Mouse (Mus musculus) regulatory T cell (primary cell): ENCODE measurements around the gene Hoxa6.

Experiments
- in situ Hi-C: fragments of 300-600 bp; cut with MboI, MseI; formaldehyde crosslinking; loops from one replicate; pipeline ENCODE4 v1.15.1; 2025; ENCODE audit warnings: high pct_unique_total_duplicates

Hoxa6 gene

DNA sequence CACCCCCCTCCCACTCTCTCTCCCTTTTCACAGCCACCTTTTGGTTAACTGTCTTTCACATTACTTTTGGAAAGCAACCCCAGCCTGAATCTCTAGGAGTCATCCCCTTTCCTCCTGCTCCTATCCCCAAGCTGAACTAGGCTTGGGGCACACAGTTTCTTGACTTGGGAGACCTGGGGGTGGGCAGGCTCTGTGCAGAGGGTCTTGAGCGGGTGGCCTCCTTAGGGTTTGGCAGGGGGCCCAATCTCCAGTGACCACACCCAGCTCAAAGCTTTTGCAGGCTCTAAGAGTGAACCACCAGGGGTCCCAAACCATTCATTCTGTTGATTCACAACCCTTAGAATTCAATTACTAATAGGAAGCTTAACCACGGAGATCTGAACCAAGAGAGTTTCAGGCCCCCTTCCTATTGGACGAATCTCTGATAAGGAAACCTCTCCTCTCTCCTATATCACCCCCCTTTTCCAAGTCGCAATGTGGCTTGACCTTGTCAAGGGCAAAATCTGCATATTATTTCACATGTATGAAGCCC, 34.3 kb upstream of the Hoxa6 start:
- in situ Hi-C loops = loop anchor here (10.0 kb wide), 1 partner anchor 1068 kb away; no protein-coding TSS in a partner anchor

DNA sequence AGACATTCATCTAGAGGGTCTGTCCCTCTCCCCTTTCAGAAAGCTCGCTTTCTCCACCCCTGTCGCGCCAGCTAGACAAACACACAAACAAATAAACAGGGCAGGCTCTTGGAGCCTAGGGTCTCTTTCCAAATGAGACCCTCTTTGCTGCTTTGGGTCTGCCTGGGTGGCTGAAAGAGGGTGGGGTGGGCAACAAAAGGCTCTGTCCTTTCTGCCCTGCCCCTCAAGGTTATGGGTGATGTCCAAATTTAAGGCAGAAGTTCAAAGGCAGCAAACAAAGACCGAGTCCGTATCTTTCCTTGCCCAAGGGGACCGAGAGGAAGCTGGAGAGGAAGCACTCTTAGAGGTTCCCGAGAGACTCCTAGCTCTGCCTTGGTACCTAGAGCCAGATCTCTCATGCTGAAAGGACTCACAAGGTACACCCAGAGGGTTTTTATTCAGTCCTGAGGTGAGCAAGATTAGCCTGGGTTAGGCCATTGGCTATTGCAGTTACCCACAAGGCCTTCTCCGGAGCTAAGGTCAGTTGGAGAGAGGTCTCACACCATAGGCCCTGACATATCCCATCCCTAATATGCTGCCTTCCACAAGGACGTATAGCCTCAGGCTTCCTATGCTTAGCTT, 32.6 kb upstream of the Hoxa6 start:
- in situ Hi-C loops = loop anchor here (10.0 kb wide), 1 partner anchor 1066 kb away; no protein-coding TSS in a partner anchor

DNA sequence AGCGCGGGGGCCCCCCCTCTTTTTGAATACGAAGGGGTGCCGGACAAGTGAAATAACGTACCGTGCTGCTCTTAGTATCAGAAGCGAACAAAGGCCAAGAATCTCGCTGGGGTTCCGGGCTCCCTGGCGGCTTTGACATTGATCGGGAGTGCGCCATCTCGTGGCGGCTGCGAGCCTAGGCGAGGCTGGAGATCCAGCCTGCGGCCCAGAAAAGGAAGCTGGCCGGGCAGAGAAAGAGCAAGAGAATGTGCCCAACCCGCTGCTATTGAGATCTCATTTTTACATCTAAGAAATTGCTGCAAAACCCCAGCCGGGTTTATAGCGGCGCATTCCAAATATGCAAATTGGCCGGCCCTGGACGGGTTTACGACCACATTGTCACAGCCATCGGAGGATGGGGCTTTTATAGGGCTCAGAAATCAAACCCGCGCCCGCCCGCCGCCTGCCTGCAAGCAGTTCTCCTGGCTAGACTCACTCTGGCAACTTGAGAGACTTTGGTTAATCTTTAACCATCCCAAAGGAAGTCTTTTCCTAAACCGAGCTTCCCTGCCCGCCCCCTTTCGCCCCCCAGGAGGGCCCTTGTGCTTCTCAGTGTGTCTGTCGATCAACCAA, 32.0 kb upstream of the Hoxa6 start, which contains the start of gene Hoxa10:
Hoxa10 (minus strand) TSS at position 466 of the 612 bp plus-strand sequence.
- in situ Hi-C loops = loop anchor here (10.0 kb wide), 1 partner anchor 1066 kb away; no protein-coding TSS in a partner anchor

DNA sequence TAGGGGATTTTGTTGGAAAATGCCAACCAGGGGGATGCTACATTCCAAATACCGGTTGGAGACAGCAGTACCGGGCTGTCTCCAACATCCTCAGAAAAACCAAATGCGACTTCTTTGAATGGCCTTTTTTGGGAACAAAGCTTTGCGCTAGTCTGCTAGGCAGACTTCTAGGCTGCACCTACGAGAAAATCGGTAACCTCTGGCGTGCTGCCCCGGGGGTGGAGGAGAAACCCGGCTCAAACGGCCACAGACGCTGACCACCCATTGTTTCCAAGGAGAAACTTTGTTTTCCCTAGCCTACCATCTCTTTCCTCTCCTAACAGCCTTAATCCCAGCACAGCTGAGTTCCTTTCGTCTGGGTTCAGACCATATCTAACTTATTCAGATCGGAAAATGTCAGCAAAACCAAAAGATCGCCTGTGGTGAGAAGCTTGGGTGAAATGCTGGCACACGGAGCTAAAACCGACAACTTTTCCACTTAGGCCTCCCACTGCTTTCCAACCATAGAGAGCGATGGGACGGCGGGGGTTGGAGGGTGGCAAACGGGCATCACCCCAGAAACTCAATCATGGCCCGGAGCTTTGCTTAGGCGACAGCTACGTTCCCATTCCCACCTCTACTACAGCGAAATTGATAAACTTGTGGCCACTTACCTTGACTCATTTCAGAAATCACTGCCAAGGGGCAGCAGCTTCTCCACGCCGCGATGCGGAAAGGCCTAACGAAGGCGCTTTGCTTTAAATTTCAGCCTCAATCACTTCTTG, 31.3 kb upstream of the Hoxa6 start:
- in situ Hi-C loops = loop anchor here (10.0 kb wide), 1 partner anchor 1065 kb away; no protein-coding TSS in a partner anchor

DNA sequence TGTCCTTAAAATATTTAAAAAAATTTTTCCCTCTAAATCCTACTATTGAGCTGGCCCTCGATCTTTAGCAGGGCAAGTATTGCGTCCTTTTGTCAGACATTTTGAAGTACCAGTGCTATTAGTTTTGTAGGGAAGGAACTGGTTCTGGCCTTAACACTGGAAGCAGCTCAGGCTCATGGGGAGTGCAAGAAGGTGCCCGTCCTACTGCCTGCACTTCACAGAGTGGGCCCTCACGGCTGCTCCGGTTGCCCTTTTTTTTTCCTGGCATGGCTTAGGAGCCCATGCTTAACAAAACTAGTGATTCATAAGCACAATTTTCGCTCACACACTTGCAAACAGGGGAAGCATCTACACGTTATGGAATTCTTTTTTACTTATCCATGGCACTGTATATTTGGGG, 30.5 kb upstream of the Hoxa6 start:
- in situ Hi-C loops = no loop called here

DNA sequence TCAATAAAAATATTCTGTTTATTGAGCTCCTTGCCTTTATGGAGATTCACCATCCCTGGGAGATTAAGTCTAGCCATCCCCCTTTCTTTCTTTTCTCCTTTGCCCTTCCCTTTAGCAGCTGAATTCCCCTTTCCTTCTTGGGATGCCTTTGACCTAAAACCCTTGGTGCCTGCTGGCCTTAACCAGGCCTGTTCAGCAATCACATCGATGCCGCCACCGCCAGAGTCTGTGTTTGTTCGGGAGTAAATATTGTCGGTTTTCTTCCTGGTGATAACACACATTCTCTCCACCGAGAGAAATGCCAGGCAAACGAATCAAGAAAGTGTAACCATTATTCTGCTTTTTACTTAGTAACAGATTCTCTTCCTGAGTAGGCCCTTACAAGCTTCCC, 29.6 kb upstream of the Hoxa6 start:
- in situ Hi-C loops = no loop called here

DNA sequence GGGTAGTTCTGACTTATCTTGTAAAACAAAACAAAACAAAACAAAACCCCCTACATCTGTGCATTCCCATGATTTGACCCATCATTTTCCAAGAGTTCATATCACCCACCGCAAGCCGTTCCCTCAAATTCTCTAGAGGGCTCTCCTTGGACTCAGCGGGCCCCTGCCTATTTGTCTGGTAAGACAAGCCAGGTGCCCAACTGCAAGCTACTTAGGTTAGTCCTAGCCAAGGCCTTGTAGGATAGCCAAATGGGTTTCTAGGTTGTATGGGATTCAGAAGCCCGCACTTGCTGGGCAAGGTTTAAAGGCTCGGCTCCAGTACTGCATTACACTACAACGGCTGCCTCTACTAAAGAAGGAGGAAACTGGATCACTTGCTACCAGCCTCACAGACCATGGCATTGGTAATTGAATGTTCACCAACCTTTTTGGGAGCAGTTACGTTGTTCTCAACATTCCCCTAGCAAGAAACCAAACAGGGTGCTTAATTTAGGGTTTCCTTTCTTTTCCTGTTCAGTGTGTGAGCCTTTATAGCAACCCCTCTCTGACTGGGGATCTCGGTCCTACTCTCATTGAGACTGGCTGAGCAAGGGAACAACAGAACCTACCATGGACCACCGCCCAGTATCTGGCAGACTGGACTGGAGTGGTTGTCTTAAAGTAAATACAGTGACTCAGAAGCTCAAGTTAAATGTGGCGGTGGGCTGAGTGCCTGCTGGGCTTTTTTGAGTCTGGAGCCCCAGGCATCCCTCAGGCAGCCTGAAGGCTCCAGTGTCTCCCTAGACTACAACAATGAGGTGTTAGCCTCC, 29.0 kb upstream of the Hoxa6 start:
- in situ Hi-C loops = no loop called here

DNA sequence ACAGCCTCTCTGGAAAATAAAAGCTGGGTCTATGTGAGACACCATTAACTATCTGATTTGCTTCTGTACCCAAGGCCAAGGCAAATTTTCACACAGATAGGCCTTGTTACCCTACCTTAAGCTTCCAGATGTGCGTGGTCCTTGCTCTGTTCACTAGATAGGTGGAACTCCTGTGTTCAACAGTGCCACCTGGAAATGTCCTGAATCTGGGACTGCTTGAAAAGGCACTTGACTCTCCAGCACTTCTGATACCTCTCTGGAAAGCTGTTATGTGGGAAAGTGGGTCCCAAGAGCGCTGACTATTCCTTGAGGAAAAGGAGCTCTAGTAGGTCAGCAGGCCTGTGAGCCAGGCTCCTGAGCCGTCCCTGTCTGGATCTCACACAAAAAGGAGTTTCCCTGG, 28.3 kb upstream of the Hoxa6 start:
- in situ Hi-C loops = no loop called here

DNA sequence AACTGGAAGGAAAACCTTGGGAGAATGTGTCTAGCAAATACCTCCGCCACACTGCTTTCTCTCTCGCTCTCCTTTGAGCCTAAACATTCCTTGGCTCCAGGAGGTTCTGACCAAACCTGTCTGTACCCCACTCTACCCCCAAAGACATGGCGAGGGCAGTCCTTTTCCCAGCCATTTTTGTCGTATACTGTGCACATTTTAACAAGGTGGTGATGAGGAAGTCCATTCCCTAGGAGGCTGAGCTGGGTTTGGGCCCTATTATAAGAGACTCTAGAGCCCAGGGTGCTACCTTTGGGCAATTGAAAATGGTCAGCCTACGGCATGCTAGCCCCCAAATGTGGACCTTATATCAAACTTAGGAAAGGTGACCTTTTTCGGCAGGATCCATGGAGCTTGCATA, 27.3 kb upstream of the Hoxa6 start:
- in situ Hi-C loops = no loop called here

DNA sequence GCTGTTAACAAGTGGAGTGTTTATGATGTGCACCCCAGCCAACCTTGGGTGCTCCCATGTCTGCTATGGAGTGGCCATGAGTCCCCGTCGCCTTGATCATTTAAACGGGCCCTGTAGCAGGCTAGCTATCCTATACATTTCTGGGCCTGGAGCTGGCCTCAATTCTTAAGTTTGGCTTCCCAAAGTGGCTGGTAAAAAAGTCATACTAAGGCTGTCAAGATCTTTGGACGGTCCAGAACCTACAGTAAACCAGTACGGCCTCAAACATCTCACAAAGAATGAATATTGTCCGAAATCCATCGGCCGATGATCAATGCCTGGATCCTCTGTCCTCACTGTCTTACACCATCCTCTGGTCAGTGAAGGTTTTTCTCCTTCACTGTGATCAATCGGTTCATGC, 26.7 kb upstream of the Hoxa6 start:
- in situ Hi-C loops = no loop called here

DNA sequence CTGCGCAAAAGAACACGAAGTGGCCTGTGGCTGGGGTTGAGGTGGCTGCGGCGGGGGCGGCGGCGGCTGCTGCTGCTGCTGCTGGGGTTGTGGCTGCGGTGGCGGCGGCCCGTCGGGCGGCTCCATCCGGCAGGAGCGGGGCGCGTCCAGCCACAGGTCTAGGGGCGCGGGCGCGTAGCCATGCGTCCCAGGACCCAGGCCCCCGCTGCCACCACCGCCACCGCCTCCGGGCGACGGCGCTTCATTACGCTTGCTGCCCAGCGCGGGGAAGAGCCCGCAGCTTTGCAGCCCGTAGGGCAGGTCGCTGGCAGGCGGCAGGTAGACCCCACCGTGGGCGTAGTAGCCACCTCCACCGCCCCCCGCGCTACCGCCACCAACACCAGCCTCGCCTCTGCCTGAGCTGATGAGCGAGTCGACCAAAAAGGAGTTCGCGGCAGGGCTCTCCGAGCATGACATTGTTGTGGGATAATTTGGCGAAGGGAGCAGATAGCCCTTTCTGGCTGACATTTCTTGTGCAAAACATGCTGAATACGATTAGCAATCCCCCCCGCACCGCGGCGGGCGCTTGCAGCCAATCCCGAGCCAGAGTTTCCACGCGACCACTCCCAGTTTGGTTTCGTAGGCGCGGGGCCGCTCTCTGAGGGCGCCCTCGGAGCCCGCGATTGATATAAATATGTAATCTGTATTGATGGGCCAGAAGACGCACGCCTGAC, 26.1 kb upstream of the Hoxa6 start:
- in situ Hi-C loops = no loop called here

DNA sequence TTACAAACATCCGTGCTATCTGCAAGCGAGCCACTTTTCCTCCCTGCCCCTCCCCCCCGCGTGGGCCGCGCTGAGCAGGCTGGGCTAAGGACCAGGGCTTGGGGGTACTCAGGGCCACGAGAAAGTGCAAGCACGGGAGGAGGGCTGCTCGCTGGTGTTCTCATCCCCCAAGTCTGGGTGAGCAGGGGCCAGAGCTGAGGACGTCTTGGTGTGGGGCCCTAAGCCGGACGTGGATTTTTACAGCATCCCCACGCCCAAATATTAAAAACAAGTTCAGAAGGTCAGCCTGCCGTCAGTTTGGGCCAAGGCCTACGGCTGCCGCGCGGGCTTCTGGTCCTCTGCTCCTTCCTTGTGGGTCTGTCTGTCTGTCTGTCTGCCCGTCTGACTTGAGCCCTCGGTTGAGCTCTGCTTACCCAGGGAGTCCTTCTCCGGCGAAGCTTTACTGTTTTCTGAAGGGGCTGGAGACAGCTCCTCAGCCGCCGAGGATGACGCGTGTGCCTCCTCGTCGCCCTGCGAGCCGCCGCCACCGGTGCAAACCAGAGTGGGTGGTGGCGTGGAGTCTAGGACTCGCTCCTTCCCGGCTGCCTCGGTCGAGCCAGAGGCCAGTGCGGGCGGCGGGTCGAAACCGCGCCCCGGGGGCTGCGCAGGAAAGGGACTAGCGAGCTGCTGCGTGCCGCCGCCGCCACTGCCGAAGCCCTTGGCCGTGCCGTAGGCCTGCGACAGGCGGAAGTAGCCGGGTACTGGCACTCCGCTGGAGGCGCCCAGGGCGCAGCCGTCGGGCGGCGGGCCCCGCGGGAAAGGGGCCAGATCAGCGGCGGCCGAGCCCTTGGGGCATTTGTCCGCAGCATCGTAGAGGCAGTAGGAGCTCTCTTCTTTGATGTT, 25.3 kb upstream of the Hoxa6 start:
- in situ Hi-C loops = no loop called here

DNA sequence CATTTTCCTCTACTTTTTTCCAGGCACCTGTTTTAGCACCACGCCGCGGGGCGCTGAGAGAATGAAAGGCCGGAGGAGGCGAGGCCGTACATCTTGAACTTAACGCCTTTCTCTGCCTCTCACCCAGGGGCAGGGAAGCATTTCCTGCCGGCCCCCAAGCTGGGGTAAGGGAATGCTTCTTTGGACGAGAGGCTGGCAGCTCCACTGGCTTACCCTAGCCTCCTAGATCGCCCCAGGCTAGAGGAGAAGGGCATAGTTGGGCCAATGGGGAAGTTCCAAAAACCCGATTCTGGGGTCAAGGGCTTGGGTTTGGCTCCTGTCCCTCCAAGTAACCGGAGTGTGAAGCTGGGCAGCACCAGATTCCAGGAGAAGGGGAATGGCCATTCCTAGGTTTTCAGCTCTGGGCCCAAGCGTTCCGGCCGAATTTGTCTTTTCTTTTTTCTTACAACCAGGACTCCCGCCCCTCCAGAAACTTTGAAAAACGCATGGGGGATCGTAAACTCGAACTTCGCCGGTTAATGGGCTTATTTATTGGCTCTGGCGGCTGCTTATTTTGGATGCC, 24.5 kb upstream of the Hoxa6 start:
- in situ Hi-C loops = no loop called here

DNA sequence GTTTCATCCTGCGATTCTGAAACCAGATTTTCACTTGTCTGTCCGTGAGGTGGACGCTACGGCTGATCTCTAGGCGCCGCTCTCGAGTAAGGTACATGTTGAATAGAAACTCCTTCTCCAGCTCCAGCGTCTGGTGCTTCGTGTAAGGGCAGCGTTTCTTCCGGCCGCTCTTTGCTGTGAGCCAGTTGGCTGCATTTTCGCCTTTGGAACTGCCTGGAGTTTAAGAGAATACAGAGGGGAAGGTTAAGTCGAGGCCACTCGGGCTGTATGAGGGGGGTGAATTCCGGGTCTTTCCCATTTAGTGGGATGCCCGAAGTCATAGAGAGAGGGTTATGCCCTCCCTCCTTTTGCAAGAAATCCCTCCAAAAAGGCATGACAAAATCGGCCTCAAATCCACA, 24.0 kb upstream of the Hoxa6 start:
- in situ Hi-C loops = no loop called here

DNA sequence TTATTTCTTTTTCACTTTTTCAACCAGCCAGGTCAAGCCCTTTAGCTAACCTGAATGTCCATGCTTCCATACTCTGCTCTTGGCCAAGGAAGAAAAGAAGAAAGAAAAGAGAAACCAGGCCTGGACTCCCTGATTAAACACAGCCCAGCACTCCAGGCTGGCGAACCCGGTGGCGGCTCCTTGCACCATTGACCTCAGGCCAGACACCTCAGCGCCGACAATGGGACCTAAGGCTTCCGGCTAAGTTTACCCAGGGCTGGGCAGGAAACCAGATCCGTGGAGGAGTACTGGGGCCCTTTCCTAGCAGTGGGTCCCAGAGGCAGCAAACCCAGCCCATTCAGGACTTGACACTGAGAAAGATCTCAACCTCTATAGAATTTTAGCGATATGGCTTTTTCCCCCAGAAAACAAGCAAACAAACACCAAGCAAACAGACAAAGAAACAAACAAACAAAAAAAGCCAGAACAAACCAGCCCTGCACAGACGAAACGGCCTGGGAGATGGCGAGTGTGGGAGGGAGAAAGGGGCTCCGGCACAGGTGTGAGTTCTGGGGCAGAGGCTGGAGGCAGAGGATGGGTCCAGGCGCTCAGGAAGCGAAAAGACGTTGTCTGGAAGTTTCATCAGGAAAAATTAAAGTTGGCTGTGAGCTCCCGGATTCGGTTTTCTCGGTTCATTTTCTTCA, 23.5 kb upstream of the Hoxa6 start:
- in situ Hi-C loops = no loop called here

DNA sequence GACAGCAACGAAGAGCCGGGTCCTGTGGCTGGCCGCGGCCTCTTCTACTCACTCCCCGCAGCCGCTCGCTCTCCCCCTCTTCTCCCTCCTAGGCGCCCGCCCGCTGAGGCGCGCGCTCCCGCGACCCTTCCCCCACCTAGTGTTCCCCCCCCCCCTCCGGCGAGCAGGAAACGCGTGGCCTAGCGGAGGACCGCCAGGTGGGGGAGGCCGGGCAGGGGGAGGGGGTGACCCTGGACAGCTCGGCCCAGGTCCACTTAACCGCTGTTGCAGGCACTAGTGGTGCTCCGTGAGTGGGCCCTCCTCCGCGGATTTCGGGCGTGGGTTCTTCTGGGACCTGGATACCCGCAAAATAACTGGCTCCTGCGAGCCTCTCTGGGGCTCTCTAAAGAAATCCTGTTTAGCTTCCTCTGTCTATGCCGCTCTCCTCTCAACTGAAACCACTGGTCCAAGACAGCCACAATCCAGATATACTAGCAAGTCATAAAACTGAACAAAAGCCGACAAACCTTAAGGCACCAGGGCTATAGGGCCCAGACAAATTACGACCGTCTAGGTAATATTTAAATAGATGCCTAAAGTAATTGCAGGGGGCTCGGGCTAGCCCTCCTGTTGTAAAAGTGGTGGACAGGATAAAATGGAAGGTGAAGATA, 22.1 kb upstream of the Hoxa6 start, which contains the start of gene Hoxa9:
Hoxa9 (minus strand) TSS at position 574 of the 650 bp plus-strand sequence.
- in situ Hi-C loops = no loop called here

DNA sequence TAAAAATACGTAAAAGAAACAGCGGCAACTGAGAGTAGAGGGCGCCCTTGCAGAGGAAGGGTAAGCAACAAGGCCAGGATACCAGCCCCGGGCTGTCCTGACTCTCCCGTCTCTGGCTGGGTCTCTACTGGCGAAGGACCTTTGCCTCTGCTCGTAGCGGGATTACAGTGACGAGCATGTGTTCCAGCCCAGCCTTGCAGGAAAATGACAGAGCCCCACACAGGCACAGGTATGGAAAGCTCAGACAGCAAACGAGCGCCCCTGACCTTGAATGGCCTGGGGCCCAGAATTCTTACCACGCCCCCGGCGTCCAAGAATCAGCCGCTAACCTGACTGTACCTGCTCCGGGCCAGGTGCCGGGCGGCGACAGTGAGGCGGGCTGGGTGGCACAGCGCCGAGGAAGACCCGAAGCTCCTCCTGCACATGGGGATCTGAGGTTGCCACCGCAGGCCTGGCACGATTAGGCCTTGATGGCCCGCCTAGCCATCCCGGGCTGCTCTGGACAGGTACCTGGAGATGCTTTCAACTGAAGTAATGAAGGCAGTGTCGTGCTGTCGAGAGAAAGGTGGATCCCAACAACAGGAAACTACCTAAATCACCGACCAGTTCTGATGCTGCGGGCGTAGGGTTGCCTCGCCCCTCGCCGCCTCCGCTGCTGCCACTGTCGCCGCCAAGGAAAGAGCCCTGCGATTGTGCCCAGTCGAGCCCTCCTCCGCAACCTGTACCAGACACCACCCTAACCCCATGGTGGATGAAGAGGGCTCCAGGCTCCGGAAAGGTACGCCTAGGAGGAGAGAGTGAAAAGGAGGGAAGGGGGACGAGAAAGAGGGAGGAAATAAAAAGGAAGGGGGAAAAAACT, 21.3 kb upstream of the Hoxa6 start:
- in situ Hi-C loops = loop anchor here (5.0 to 10.0 kb wide), 2 partner anchors 222 to 1025 kb away; no protein-coding TSS in a partner anchor
